Mouse (Mus musculus) G1E (cell line): ENCODE data around the gene Slc1a4. TPM values are rescaled to one million over a fixed set of nuclear protein-coding genes. Genes with fewer than 3 reads are reported as not detected.
A peak's percentile ranks its signal among the peaks of the same experiment; 100 is the strongest.

Source experiments
- ATAC-seq: 2 replicates; pipeline ENCODE4 v1.8.0; 2016; ENCODE audit warnings: mild to moderate bottlenecking; ENCODE audit not compliant: insufficient number of reproducible peaks, poor library complexity, low FRiP score, severe bottlenecking; ENCODE audit errors: extremely low read depth
- DNase-seq: peaks from one replicate; pipeline ENCODE4 v3.0.0; 2012; ENCODE audit warnings: low spot score
- H3K27me3 ChIP-seq: 2 replicates; pipeline ENCODE4 v1.6.1; 2012; ENCODE audit warnings: mild to moderate bottlenecking, low read length, inconsistent platforms; ENCODE audit not compliant: insufficient read depth
- H3K36me3 ChIP-seq: replicated peaks from 2 replicates; pipeline ENCODE3; 2012; ENCODE audit warnings: mild to moderate bottlenecking, inconsistent platforms
- H3K4me1 ChIP-seq: 2 replicates; pipeline ENCODE4 v1.6.1; 2012; ENCODE audit warnings: low read depth, low read length, inconsistent platforms, mixed read lengths; ENCODE audit not compliant: insufficient read depth
- H3K4me3 ChIP-seq: 2 replicates; pipeline ENCODE4 v1.5.1; 2012; ENCODE audit warnings: low read depth, mild to moderate bottlenecking, inconsistent platforms, low read length, moderate library complexity, mixed read lengths
- H3K9me3 ChIP-seq: replicated peaks from 2 replicates; pipeline ENCODE4 v1.6.1; 2012; ENCODE audit warnings: inconsistent platforms
- CTCF ChIP-seq: IDR thresholded peaks from 2 replicates; pipeline ENCODE4 v1.5.1; 2012; ENCODE audit warnings: low read depth, low read length, inconsistent platforms, mixed read lengths
- GATA1 ChIP-seq: IDR thresholded peaks from 2 replicates; pipeline ENCODE4 v1.6.1; 2012; ENCODE audit warnings: borderline replicate concordance, low read length, inconsistent platforms, mixed read lengths
- GATA2 ChIP-seq: IDR thresholded peaks from 2 replicates; pipeline ENCODE4 v1.6.1; 2012; ENCODE audit warnings: low read depth, low read length, inconsistent platforms, borderline replicate concordance
- POLR2AphosphoS5 ChIP-seq: IDR thresholded peaks from 2 replicates; pipeline ENCODE4 v1.6.1; 2012; ENCODE audit warnings: low read depth, low read length, inconsistent platforms; ENCODE audit not compliant: insufficient replicate concordance
- TAL1 ChIP-seq: conservative IDR thresholded peaks from 2 replicates; pipeline ENCODE4 v1.6.1; 2012; ENCODE audit warnings: low read depth, low read length, inconsistent platforms, mixed read lengths
- polyA plus RNA-seq: library from polyadenylated mRNA; stranded (reverse); fragments of >175 nt; gene quantifications from 2 replicates; pipeline ENCODE4 v1.2.3, GENCODE M21; 2012
- total RNA-seq, 2 experiments: library from RNA; stranded (forward) in 1 of 2; stranded (reverse) in 1 of 2; fragments of 200-1000 nt in 1 of 2; fragments of >200 nt in 1 of 2; fragmentation: Nextera tagmentation in 1 of 2; gene quantifications; 2 replicates each; pipeline ENCODE4 v1.2.3; 2014 to 2017

The Slc1a4 gene
- total and polyA plus RNA-seq, 3 experiments = 0.71 to 7.2 (median 6.1) TPM

- Histone ChIP-seq H3K4me3 (no peak overlapping the region), H3K9me3 (no peaks in the 10 kb centered on the region), H3K36me3 (no peaks in the 10 kb centered on the region), H3K27me3 (peaks cover 12% of the 10 kb centered on the region), H3K4me1 (peaks cover 33% of the 10 kb centered on the region)
- TF ChIP-seq POLR2AphosphoS5 (no peak), TAL1 (no peak), GATA2 (no peak), CTCF (no peak), GATA1 (no peak)
- DNase-seq = no peak
- no peak for ATAC-seq
These were observed 9.1 kb upstream of the Slc1a4 start for GRCm38 (mm10) chr11:20341598-20341997.

- H3K36me3 ChIP-seq = no peaks in the 10 kb centered on the region
- H3K4me1 ChIP-seq = peaks cover 38% of the 10 kb centered on the region
- H3K27me3 ChIP-seq = peaks cover 8% of the 10 kb centered on the region
- TF ChIP-seq TAL1 = no peak
- TF ChIP-seq GATA2 = no peak
- TF ChIP-seq CTCF = no peak
- TF ChIP-seq POLR2AphosphoS5 = no peak
- TF ChIP-seq GATA1 = no peak
- ATAC-seq (peak; percentile 68), DNase-seq (peak; percentile 40)
- H3K9me3 ChIP-seq = no peaks in the 10 kb centered on the region
- H3K4me3 ChIP-seq = peak overlapping the region; percentile 36; the same call in 1 of the 2 replicates
These were observed 6.2 kb upstream of the Slc1a4 start for GRCm38 (mm10) chr11:20338703-20339102.

- Histone ChIP-seq H3K36me3 (peaks cover 5% of the 10 kb centered on the region), H3K4me3 (no peak overlapping the region), H3K9me3 (no peaks in the 10 kb centered on the region), H3K4me1 (peaks cover 60% of the 10 kb centered on the region), H3K27me3 (0 out of 2 replicates have a peak, but pooled peaks cover 4% of the 10 kb centered on the region)
- DNase-seq (no peak), ATAC-seq (no peak)
- TF ChIP-seq POLR2AphosphoS5 = no peak
- TF ChIP-seq GATA1 = no peak
- TF ChIP-seq CTCF = no peak
- no peak for TF ChIP-seq TAL1
- TF ChIP-seq GATA2 = no peak
These were observed 1.8 kb upstream of the Slc1a4 start for GRCm38 (mm10) chr11:20334301-20334700.

GRCm38 (mm10) chr11:20331690-20332537 is 599 bp downstream of the Slc1a4 start:
- 0 out of 2 replicates have a peak, but pooled peaks cover 4% of the 10 kb centered on the region for H3K27me3 ChIP-seq
- TF ChIP-seq GATA2 = no peak
- no peak for TF ChIP-seq CTCF
- TF ChIP-seq TAL1 = no peak
- no peak for TF ChIP-seq GATA1
- TF ChIP-seq POLR2AphosphoS5 = no peak
- H3K36me3 ChIP-seq = peaks cover 15% of the 10 kb centered on the region
- peak overlapping the region; percentile 75 for H3K4me3 ChIP-seq
- ATAC-seq (peak; percentile 2; the same call in 1 of the 2 replicates), DNase-seq (peak; percentile 15)
- peaks cover 49% of the 10 kb centered on the region for H3K4me1 ChIP-seq
- no peaks in the 10 kb centered on the region for H3K9me3 ChIP-seq

GRCm38 (mm10) chr11:20331027-20331689 is 1.4 kb downstream of the Slc1a4 start:
- TF ChIP-seq CTCF (no peak), GATA2 (no peak), POLR2AphosphoS5 (no peak), TAL1 (no peak), GATA1 (no peak)
- no peaks in the 10 kb centered on the region for H3K9me3 ChIP-seq
- no peak for ATAC-seq
- 0 out of 2 replicates have a peak, but pooled peaks cover 4% of the 10 kb centered on the region for H3K27me3 ChIP-seq
- H3K4me3 ChIP-seq = peak overlapping the region; percentile 75; the same call in 1 of the 2 replicates
- no peak for DNase-seq
- peaks cover 56% of the 10 kb centered on the region for H3K4me1 ChIP-seq
- peaks cover 18% of the 10 kb centered on the region for H3K36me3 ChIP-seq

- H3K27me3 ChIP-seq = 0 out of 2 replicates have a peak, but pooled peaks cover 4% of the 10 kb centered on the region
- no peak for ATAC-seq
- no peak for DNase-seq
- TF ChIP-seq TAL1 = no peak
- no peak for TF ChIP-seq POLR2AphosphoS5
- no peak for TF ChIP-seq GATA2
- no peak for TF ChIP-seq CTCF
- no peak for TF ChIP-seq GATA1
- H3K36me3 ChIP-seq = peaks cover 18% of the 10 kb centered on the region
- no peak overlapping the region for H3K4me3 ChIP-seq
- H3K4me1 ChIP-seq = peaks cover 70% of the 10 kb centered on the region
- H3K9me3 ChIP-seq = no peaks in the 10 kb centered on the region
These were observed 2.8 kb downstream of the Slc1a4 start for GRCm38 (mm10) chr11:20329711-20330110.
